Mouse (Mus musculus): ENCODE measurements around the gene Zfp609.

Zfp609 gene

DNA sequence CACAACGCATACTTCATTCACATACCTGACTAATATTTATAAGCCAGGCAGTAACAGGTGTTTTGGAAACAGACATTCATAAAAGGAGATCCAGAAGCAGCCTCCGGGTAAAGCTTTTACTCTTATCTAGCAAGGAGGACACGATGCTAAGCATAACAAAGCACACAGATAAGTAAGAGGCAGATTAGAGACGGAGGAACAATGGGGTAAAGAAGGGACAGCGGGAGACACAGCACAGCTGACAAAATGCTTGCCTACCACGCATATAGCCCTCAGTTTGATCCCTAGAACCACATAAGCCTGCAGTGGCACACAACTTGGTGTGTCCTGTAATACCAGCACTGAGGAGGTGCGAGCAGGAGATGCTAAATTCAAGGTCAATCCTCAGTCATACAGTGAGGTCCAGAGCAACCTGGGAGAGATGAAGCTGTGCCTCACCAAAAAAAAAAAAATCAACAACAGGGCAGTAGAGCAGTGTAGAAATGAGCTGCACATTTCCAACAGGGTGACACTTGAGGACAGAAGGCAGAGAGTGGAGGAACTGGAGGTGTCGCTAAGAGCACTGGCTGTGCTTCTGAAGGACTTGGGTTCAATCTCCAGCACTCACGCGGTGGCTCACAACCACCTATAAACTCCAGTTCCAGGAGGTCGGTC is 56.2 kb downstream of the Zfp609 start:
- no peak for DNase-seq (ENCODE audit: low spot score in 2 of 2)

GRCm38 (mm10) chr9:65762728-65763127 is 64.6 kb downstream of the Zfp609 start:
- DNase-seq (ENCODE audit: low spot score in 2 of 2): no peak

- no peak for DNase-seq (ENCODE audit: low spot score in 2 of 2)
These were observed 67.4 kb downstream of the Zfp609 start for GRCm38 (mm10) chr9:65759992-65760391.

DNA sequence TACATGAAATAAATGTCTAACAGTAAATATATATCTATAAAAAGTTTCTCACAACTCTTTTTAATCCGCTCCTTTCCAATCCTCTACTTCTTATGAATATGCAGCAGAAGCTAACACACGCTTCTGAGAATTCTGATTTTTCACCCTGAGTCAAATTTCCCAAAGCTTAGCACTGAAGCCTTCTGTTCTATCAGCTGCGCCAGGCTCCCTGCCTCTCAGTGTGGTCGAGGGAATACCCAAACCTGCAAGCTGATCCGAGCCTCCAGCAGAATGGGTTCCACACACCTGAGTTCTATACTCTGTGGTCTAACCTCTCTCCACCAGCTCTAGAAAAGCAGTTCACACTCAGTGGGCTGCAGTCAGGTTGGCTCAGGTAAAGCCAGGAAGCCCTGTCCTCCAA is 68.1 kb downstream of the Zfp609 start:
- DNase-seq (ENCODE audit: low spot score in 2 of 2): no peak

DNA sequence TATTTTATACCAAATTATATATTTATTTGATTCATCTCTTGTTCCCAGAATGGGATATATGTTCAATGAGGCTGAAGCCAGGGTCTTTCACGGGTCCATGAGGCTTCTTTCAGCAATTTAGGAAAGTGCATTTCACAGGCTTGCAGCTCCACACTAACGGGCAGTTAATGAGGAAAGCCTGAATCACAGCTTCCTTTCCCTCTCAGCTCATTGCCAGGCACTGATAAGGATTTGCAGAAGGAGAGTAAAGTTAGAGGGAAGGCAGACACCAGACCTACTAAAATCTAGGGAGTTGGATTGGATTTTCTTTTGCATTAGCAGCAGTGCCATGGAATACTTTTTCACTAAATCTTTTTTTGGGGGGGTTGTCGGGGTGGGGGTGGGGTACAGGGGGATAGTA is 69.5 kb downstream of the Zfp609 start:
- DNase-seq (ENCODE audit: low spot score in 2 of 2): no peak

- no peak for DNase-seq (ENCODE audit: low spot score in 2 of 2)
These were observed 71.5 kb downstream of the Zfp609 start for GRCm38 (mm10) chr9:65755673-65756375.

- DNase-seq (ENCODE audit: low spot score in 2 of 2): no peak
These were observed 72.2 kb downstream of the Zfp609 start for GRCm38 (mm10) chr9:65755164-65755563.

DNA sequence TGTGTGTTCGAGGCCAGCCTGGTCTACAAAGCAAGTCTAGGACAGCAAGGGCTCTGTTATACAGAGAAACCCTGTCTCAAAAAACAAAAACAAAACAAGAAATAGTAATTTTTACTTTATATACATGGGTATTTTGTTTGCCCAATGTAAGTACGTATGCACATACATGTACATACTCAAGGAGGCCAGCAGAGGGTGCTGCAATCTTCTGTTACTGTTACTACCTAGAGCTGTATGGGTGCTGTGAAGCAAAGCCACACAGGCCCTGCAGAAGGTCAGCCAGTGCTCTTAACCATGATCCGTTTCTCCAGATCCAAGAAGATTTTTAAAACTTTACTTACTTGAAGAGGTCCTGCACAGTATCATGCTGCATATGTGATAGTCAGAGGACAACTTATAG is 74.7 kb downstream of the Zfp609 start:
- no peak for DNase-seq (ENCODE audit: low spot score in 2 of 2)

DNA sequence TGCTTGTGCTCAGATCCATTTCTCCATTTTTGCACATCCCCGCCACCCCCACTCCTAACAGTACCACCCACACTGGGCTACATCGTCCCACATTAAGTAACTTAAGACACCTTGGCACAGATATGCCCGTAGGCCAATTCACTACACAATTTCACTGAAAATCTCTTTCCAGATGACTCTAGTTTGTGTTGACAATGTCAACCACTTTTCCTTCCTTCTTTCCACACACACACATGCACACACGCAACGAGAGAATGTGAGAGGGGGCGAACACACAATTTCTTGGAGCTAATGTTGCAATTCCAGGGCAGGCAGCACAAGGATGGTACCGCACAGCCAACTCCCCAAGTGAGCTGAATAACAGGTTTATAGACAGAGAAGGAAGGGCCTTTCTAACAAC is 75.5 kb downstream of the Zfp609 start:
- DNase-seq (ENCODE audit: low spot score in 2 of 2): no peak

GRCm38 (mm10) chr9:65748102-65748501 is 79.3 kb downstream of the Zfp609 start:
- DNase-seq (ENCODE audit: low spot score in 2 of 2): no peak

DNA sequence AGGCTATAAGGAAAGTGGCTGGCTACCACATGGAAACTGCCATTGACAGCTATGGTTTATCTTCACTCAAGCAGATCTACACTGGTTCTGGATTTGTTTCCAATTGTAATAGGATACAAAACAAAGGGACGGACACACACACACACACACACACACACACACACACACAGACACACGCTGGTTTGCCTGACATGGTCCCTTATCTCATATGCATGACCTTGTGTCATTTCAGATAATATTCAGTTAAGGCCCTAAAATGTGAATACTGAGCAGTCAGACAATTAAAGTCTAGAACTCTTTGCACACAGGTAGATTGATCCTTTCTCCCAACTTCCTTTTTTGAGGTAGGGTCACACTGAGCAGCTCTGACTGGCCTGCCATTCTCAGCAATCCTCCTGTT is 80.9 kb downstream of the Zfp609 start:
- no peak for DNase-seq (ENCODE audit: low spot score in 2 of 2)

GRCm38 (mm10) chr9:65745456-65745855 is 81.9 kb downstream of the Zfp609 start:
- no peak for DNase-seq (ENCODE audit: low spot score in 2 of 2)

GRCm38 (mm10) chr9:65744171-65745082 is 82.9 kb downstream of the Zfp609 start:
- DNase-seq (ENCODE audit: low spot score in 2 of 2): peak in 1 of 2 experiments; percentile 20

GRCm38 (mm10) chr9:65743809-65744170 is 83.6 kb downstream of the Zfp609 start:
- no peak for DNase-seq (ENCODE audit: low spot score in 2 of 2)

DNA sequence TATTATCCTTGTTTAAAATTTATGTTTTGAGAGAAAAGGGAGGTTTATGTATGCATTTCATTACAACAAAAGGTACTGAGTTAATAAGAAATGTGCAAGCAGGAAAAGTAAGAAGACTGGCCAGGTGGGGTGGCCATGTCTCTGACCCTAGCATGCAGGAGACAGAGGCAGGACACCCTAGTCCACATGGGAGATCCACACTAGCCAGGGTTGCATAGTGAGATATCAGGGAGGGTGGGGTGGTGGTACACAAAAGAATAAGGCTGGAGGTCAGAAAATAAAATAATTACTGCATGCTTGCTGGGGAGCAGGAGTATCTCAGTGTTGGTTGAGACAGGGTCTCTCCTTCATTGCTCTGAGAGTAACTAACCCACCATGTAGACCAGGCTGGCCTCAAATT is 84.0 kb downstream of the Zfp609 start:
- no peak for DNase-seq (ENCODE audit: low spot score in 2 of 2)

DNA sequence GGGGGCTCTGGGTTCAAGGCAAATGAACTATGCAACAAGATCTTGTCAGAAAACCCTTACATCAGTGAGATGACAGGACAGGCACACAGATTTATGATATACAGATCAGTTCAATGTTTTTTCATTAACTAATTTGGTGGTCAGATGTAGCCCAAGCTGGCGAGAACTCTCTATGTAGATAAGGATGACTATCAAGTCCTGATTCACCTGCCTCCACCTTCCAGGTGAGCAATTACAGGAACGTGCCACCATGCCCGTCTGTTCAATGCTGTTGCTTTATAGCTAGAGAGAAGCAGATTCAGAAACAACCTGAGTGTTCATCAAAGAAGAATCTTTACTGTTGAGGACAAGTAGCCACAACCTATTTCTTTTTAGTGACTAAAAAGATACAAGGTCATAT is 84.6 kb downstream of the Zfp609 start:
- DNase-seq (ENCODE audit: low spot score in 2 of 2): no peak

DNA sequence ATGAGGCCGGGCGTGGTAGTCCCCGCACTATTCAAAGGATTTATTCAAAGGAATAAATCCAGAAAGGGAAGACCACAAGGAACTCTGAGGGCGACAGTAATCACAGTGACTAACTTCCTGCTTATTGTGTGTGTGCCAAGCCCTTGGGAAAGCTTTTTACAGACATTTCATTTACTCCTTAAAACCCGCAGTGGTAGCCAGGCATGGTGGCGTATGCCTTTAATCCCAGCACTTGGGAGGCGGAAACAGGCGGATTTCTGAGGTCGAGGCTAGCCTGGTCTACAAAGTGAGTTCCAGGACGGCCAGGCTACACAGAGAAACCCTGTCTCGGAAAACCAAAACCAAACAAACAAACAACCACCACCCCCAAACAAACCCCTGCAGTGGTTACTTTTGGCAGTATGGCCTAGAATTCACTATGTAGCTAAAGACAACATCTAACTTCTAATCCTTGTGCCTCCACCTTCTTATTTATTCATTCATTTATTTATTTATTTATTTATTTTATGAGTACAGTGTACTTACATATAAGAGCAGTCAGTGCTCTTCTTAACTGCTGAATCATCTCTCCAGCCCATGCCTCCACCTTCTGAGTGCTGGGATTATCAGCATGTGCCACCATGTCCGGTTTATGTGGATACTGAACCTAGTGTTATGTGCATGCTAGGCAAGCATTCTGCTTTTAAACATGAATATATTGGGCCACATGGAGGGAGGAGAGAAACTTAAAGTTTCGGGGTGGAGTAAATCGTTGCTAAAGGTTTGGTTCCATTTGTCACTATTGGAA is 86.1 kb downstream of the Zfp609 start:
- no peak for DNase-seq (ENCODE audit: low spot score in 2 of 2)

DNA sequence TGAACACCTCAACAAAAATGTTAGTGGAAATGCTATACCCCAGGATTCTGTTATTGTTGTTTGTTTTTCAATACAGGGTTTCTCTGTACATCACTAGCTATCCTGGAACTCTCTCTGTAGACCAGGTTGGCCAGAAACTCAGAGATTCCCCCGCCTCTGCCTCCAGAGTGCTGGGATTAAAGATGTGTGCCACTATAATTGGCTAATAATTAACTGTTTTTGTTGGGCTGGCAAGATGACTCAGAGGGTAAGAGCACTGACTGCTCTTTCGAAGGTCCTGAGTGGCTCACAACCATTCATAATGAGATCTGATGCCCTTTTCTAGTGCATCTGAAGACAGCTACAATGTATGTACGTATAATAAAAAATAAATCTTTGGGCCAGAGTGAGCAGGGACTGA is 92.4 kb downstream of the Zfp609 start:
- DNase-seq (ENCODE audit: low spot score in 2 of 2): no peak

- no peak for DNase-seq (ENCODE audit: low spot score in 2 of 2)
These were observed 98.8 kb downstream of the Zfp609 start for GRCm38 (mm10) chr9:65728588-65728987.

DNA sequence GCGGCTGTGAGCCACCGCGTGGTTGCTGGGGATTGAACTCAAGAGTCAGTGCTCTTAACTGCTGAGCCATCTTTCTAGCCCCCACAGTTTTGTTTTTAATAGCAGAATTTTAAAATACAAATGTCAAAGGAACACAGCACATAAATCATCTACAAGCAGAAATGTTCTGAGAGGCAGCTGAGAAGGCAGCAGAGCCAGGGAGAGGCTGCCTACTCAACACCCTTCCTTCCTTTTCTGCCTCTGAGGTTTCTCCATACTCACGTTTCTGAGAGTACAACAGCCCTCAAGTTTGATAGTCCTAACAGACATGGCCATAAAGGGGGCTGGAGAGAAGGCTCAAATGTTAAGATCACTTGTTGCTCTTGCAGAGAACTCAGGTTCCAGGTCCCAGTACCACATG is 99.9 kb downstream of the Zfp609 start:
- DNase-seq (ENCODE audit: low spot score in 2 of 2): no peak

GRCm38 (mm10) chr9:65726431-65726830 is 100.9 kb downstream of the Zfp609 start:
- DNase-seq (ENCODE audit: low spot score in 2 of 2): peak in 1 of 2 experiments; percentile 38

DNA sequence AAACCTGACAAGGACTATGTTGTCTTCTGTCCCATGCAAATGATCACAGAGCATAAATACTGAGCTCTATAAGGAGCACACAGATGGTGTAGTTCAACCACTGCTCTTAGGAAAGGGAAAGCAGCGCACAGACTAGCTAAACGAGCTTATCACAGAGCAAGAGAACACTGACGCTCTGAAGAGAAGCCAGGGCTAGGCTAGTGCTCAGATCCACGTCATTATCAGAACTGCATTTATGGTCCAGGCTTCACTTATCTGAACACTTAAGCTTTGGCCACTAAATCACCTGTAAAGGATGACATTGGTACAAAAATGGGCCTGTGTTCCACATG is 102.1 kb downstream of the Zfp609 start:
- DNase-seq (ENCODE audit: low spot score in 2 of 2): no peak
